Mouse (Mus musculus): ENCODE data around the gene Pip5kl1. TPM values are rescaled to one million over a fixed set of nuclear protein-coding genes. Genes with fewer than 3 reads are reported as not detected.
A peak's percentile ranks its signal among the peaks of the same experiment; 100 is the strongest.

Gene Pip5kl1
- total RNA-seq, 1 experiment from 2014 or later, result not detected

DNA sequence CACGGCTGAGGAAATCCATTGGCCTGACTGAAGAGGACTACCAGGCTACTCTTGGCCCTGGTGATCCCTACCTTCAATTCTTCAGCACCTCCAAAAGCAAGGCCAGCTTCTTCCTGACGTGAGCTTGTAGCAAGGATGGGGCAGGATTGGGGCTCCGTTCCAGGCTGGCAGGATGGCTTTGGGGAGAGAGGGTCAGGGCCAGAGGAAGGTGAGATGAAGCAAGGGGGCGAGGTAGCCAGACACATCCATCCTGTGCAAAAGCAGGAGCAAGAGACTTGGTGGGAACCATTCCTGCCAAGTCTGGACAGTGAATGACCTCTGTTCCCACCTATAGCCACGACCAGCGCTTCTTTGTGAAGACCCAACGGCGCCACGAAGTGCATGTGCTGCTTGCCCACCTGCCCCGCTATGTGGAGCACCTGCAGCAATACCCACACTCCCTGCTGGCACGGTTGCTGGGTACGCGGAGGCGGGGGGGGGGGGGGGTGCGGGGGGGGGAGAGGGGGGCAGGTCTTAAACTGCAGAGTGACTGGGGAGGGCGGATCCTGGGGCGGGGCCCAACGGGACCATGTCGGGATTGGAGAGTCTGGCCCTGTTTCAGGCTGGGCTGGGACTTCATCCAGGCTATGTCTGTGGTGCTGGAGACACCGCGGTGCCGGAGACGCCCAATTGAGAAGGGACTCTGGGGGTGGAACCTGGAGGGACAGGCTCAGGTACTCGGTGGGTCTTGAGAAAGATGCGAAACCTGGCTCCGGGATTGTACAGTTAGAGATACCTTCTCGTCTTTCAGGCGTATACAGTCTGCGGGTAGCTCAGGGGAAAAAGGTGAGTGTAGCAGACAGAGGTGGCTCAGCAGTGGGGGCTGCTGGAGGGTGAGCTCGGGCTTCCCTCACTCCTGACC is 3.8 kb downstream of the Pip5kl1 start:
- ATAC-seq (replicated peaks; ENCODE audit: insufficient number of reproducible peaks, low FRiP score, low TSS enrichment, poor library complexity, severe bottlenecking), result no peak

- no peak for ATAC-seq (replicated peaks; ENCODE audit: insufficient number of reproducible peaks, low FRiP score, low TSS enrichment, poor library complexity, severe bottlenecking)
Observed at GRCm38 (mm10) chr2:32581450-32582095, 7.0 kb downstream of the Pip5kl1 start.

- ATAC-seq (replicated peaks; ENCODE audit: insufficient number of reproducible peaks, low FRiP score, low TSS enrichment, poor library complexity, severe bottlenecking), result peak; percentile 72
Observed at GRCm38 (mm10) chr2:32582830-32583799, 8.5 kb downstream of the Pip5kl1 start.

GRCm38 (mm10) chr2:32585149-32585714 is 10.6 kb downstream of the Pip5kl1 start:
- no peak for ATAC-seq (replicated peaks; ENCODE audit: insufficient number of reproducible peaks, low FRiP score, low TSS enrichment, poor library complexity, severe bottlenecking)

- ATAC-seq (replicated peaks; ENCODE audit: insufficient number of reproducible peaks, low FRiP score, low TSS enrichment, poor library complexity, severe bottlenecking), result peak; percentile 72
Observed at GRCm38 (mm10) chr2:32586871-32587351, 12.3 kb downstream of the Pip5kl1 start, which contains the start of gene St6galnac4. Gene St6galnac4, plus strand, starts transcription at chr2:32587095.

DNA sequence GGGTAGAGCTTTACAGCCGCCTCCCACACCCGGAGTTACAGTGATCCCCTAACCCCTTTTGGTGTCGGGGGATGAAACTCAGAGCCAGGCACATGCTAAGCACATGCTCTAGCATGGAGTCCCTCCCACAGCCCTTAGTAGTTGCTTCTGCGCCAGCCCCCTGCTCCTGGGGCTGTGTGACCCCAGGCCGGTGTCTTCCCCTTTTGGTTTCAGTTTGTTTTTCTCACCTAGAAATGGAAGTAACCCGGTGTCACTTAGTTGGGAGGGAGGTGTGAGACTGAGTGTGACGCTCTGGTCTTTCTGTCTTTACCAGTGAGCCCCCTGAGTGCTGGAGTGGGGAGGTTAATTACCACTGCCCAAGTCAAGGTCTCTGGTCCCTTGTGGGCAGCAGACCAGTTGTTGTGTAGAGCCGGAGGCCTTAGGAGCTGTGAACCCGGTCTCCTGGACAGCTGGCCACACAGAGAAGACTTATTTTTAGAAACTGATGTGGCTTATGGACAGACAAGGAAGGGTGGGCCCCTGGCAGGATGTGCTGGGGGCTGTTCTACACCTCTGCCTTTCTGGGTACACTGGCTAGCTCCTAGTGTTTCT is 13.2 kb downstream of the Pip5kl1 start:
- ATAC-seq (replicated peaks; ENCODE audit: insufficient number of reproducible peaks, low FRiP score, low TSS enrichment, poor library complexity, severe bottlenecking), result peak; percentile 53

GRCm38 (mm10) chr2:32589213-32589795 is 14.7 kb downstream of the Pip5kl1 start:
- no peak for ATAC-seq (replicated peaks; ENCODE audit: insufficient number of reproducible peaks, low FRiP score, low TSS enrichment, poor library complexity, severe bottlenecking)

DNA sequence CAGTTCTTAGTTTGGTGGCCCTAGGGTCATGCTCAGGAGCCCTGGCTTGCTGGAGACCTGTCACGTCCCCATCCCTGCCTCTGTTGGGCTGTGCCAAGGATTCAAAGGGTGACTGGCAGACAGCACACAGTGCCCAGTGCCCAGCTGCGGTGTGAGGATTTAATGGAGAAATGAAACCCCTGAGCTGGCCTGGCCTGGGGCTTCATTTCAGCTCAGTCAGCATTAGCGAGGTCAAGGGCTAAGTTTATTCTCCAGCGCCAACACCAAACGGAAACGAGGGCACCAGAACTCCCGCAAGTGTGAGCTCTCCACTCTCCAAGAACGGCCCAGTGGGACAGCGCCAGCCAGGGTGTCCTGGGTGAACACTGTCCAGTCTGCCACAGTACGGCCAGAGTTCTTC is 15.6 kb downstream of the Pip5kl1 start:
- no peak for ATAC-seq (replicated peaks; ENCODE audit: insufficient number of reproducible peaks, low FRiP score, low TSS enrichment, poor library complexity, severe bottlenecking)

DNA sequence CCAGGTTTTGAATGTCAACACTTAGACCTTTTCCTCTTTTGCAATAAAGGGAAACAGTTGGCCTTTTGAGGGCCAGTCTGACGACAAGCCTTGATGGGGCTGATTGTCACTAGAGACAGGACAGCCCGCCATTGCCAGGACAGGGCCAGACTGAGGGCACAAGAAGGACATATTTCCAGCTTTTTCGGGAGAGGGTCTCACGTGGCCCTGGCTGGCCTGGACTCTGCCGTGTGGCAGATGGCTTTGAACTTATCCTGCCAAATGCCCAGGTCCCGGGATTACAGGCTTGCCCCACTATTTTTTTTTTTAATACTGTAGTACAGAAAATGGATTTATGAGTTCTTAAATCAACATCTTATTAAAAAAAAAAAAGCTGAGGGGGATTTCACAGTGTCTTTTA is 16.7 kb downstream of the Pip5kl1 start:
- no peak for ATAC-seq (replicated peaks; ENCODE audit: insufficient number of reproducible peaks, low FRiP score, low TSS enrichment, poor library complexity, severe bottlenecking)

DNA sequence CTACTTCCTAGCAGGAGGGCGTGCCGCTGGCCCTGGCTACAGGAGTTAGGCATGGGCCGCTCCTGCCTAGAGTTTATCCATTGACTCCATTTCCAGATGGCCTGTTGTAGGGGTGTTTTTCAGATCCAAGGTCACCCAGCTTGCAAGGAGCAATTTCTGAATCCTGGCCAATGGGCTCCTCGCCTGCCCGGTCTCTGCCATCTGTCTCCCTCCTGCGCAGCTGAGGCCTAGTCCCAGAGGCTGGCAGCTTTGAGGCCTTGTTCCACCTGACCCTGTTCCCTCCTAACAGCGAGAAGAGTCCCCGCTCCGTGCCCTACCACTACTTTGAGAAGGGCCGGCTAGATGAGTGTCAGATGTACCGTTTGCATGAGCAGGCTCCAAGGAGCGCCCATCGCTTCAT is 22.1 kb downstream of the Pip5kl1 start:
- ATAC-seq (replicated peaks; ENCODE audit: insufficient number of reproducible peaks, low FRiP score, low TSS enrichment, poor library complexity, severe bottlenecking), result no peak

DNA sequence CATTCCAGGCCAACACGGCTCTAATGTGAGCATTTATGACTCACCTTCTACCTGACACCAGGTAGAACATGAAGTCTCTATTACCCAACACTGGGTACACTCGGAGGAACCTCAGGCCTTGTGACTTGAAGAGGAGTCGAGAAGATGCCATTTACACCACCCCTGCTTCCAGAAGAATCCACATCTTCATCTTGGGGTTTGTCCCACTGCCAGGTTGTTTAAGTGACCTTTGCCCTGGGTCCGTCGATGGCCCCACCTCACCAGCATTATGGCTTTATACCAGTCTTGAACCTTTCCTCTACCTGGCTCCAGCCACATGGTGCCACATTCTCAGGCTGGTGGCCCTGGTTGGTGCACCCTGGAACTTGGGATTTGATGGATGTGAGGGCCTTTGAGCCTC is 22.7 kb downstream of the Pip5kl1 start:
- ATAC-seq (replicated peaks; ENCODE audit: insufficient number of reproducible peaks, low FRiP score, low TSS enrichment, poor library complexity, severe bottlenecking), result no peak

DNA sequence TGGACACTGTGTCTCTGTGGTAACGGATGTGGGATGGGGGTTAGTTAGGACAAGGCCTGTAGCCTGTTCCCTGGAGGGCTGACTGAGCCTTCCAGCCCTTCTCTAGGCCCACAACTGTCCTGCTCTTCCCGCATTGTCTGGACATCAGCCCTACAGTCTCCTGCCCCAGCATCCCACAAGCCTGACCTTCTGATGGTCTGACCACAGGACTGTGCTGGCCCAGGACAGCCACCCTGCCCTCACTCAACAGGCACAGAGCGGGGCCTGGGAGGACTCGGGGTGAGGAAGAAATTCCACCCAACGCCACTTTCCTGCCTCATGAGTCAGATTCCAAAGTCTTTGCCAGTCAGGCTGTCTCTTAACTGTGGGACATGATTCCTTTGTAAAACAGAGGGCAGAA is 23.1 kb downstream of the Pip5kl1 start:
- ATAC-seq (replicated peaks; ENCODE audit: insufficient number of reproducible peaks, low FRiP score, low TSS enrichment, poor library complexity, severe bottlenecking), result no peak

DNA sequence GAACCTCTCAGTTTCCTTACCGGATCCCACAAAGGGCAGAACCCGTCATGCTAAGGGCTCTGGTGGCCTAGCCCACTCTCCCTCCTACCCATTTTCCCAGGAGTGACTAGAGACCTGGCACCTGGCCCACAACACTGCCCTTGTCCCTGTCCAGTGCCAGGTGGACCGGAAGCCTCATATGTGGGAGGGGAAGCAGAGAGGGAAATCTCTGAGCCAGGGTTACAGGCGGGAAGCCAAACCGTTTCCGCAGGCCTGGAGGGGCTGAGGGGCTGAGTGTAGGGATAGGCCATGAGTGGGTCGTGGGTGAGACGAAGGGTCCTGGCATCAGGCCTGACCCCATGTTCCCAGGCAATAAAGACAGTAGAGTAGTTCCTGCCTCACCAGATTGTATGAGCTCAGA is 23.9 kb downstream of the Pip5kl1 start:
- ATAC-seq (replicated peaks; ENCODE audit: insufficient number of reproducible peaks, low FRiP score, low TSS enrichment, poor library complexity, severe bottlenecking), result no peak

DNA sequence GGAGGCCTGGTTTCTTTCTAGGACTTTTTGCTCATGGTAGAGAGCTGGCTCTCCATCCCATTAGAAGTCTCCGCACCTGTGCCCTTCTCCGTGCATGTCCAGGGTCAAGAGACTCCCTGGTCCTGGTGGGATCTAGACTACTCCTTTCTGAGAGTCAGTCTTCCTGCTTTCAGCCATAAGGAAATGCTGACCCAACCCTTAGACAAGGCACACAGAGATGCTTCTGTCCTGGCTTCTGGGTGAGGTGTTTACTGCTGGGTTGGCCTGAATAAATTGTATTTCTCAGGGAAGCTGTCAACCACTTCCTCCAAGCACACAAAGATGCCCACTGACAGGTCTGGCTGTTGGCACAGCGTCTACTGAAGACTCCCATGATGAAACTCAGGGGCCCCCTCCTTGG is 24.8 kb downstream of the Pip5kl1 start, which contains the start of gene St6galnac6:
Gene St6galnac6 (plus strand): TSS at position 301 of the 400 bp plus-strand sequence.
- ATAC-seq (replicated peaks; ENCODE audit: insufficient number of reproducible peaks, low FRiP score, low TSS enrichment, poor library complexity, severe bottlenecking), result no peak

DNA sequence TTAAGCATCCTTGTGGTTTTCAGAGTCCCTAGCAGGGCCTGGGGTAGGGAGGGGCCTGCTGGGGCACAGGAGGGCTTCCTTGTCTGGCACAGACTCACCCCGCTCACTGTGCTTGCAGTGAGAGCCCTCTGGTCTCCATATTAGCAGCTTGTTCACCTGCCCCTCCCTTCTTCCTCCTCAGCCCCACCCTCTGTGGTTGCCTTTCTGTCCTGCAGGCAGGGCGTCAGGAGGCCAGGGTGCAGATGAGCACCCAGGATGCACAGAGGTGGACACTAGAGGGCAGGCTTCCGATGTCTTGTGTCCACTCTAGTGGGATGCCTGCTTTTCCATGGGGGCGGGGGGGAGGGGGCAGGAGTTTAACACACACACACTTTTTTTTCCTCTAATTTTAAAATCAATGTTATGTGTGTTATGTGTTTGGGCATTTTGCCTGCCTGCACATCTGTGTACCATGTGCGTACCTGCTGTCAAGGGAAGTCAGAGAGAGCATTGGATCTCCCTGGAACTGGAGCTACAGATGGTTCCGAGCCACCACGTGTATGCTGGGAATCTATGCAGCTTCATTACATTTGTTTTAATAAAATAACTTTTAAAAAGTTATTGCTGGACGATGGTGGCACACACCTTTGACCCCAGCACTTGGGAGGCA is 26.9 kb downstream of the Pip5kl1 start:
- peak; percentile 81 for ATAC-seq (replicated peaks; ENCODE audit: insufficient number of reproducible peaks, low FRiP score, low TSS enrichment, poor library complexity, severe bottlenecking)

GRCm38 (mm10) chr2:32602600-32603054 is 28.0 kb downstream of the Pip5kl1 start:
- no peak for ATAC-seq (replicated peaks; ENCODE audit: insufficient number of reproducible peaks, low FRiP score, low TSS enrichment, poor library complexity, severe bottlenecking)

GRCm38 (mm10) chr2:32604631-32605030 is 30.0 kb downstream of the Pip5kl1 start:
- ATAC-seq (replicated peaks; ENCODE audit: insufficient number of reproducible peaks, low FRiP score, low TSS enrichment, poor library complexity, severe bottlenecking), result no peak
